Mouse (Mus musculus) spleen, adult 12 weeks (tissue): ENCODE data around the gene Ppcs.

ENCODE experiments used
- DNase-seq: peaks from one replicate; pipeline ENCODE4 v3.0.0; 2022; ENCODE audit warnings: low spot score

Gene Ppcs

GRCm38 (mm10) chr4:119422294-119422964, at the start of gene Ppcs, which contains the start of gene Zmynd12:
Gene Ppcs (minus strand): TSS chr4:119422420.
Gene Zmynd12 (plus strand): TSS chr4:119422814.
- DNase-seq = peak; percentile 84

GRCm38 (mm10) chr4:119467720-119468380, 45.6 kb upstream of the Ppcs start:
- DNase-seq = no peak

- DNase-seq = no peak
These were observed 43.6 kb upstream of the Ppcs start for GRCm38 (mm10) chr4:119465841-119466240.

GRCm38 (mm10) chr4:119463756-119464419, 41.7 kb upstream of the Ppcs start:
- DNase-seq = peak; percentile 41

GRCm38 (mm10) chr4:119462858-119463755, 40.9 kb upstream of the Ppcs start:
- no peak for DNase-seq

GRCm38 (mm10) chr4:119462457-119462856, 40.2 kb upstream of the Ppcs start:
- DNase-seq = no peak

GRCm38 (mm10) chr4:119460728-119461141, 38.5 kb upstream of the Ppcs start:
- no peak for DNase-seq

GRCm38 (mm10) chr4:119460296-119460695, 38.1 kb upstream of the Ppcs start:
- DNase-seq = peak; percentile 15

- no peak for DNase-seq
These were observed 31.3 kb upstream of the Ppcs start for GRCm38 (mm10) chr4:119453533-119453932.

- DNase-seq = no peak
These were observed 30.9 kb upstream of the Ppcs start for GRCm38 (mm10) chr4:119453128-119453527.

- no peak for DNase-seq
These were observed 28.2 kb upstream of the Ppcs start for GRCm38 (mm10) chr4:119450436-119450835.

- no peak for DNase-seq
These were observed 25.6 kb upstream of the Ppcs start for GRCm38 (mm10) chr4:119447786-119448185.

GRCm38 (mm10) chr4:119447261-119447660, 25.0 kb upstream of the Ppcs start:
- no peak for DNase-seq

- DNase-seq = no peak
These were observed 20.3 kb upstream of the Ppcs start for GRCm38 (mm10) chr4:119442539-119442938.

- no peak for DNase-seq
These were observed 19.6 kb upstream of the Ppcs start for GRCm38 (mm10) chr4:119441836-119442235.

GRCm38 (mm10) chr4:119437936-119438335, 15.7 kb upstream of the Ppcs start:
- DNase-seq = no peak

- DNase-seq = peak; percentile 57
These were observed 8.5 kb upstream of the Ppcs start for GRCm38 (mm10) chr4:119430678-119431077.

- DNase-seq = peak; percentile 83
These were observed 5.5 kb upstream of the Ppcs start for GRCm38 (mm10) chr4:119427680-119428079.

- DNase-seq = no peak
These were observed 3.4 kb upstream of the Ppcs start for GRCm38 (mm10) chr4:119425601-119426000.

GRCm38 (mm10) chr4:119425077-119425476, 2.9 kb upstream of the Ppcs start:
- DNase-seq = no peak

GRCm38 (mm10) chr4:119421921-119422293, 313 bp downstream of the Ppcs start:
- no peak for DNase-seq

GRCm38 (mm10) chr4:119421191-119421590, 1.0 kb downstream of the Ppcs start:
- DNase-seq = no peak
